Mouse (Mus musculus) heart, embryonic 10.5 days (tissue): ENCODE data around the gene Rdh14. TPM values are rescaled to one million over a fixed set of nuclear protein-coding genes. Genes with fewer than 3 reads are reported as not detected.

ENCODE experiments used
- DNase-seq: peaks from one replicate; pipeline ENCODE4 v3.0.0-alpha.2; 2017; ENCODE audit warnings: low spot score
- H3K27ac ChIP-seq: fragments of 300-500 bp; sonication (generic); 2 replicates; pipeline ENCODE4 v1.5.1; 2016; ENCODE audit warnings: mild to moderate bottlenecking
- H3K27me3 ChIP-seq: fragments of 300-500 bp; sonication (generic); 2 replicates; pipeline ENCODE4 v1.6.1; 2016; ENCODE audit warnings: mild to moderate bottlenecking; ENCODE audit not compliant: poor library complexity, insufficient read depth, severe bottlenecking
- H3K36me3 ChIP-seq: fragments of 300-500 bp; sonication (generic); 2 replicates; pipeline ENCODE4 v1.6.1; 2016; ENCODE audit warnings: mild to moderate bottlenecking, moderate library complexity
- H3K4me1 ChIP-seq: fragments of 300-500 bp; sonication (generic); 2 replicates; pipeline ENCODE4 v1.6.1; 2016; ENCODE audit warnings: mild to moderate bottlenecking
- H3K4me3 ChIP-seq: fragments of 300-500 bp; sonication (generic); 2 replicates; pipeline ENCODE4 v1.5.1; 2016; ENCODE audit warnings: mild to moderate bottlenecking, moderate library complexity
- H3K9me3 ChIP-seq: fragments of 300-500 bp; sonication (generic); 2 replicates; pipeline ENCODE4 v1.6.1; 2016; ENCODE audit warnings: mild to moderate bottlenecking, moderate library complexity
- WGBS: fragments of 180-500 bp; shearing (Covaris S2); methylation state at CpG from one replicate; pipeline ENCODE4 v1.1.7; 2016; 5-methylcytosine and 5-hydroxymethylcytosine counted together
- polyA plus RNA-seq: library from polyadenylated mRNA; unstranded; fragments of >200 nt; fragmentation: Nextera tagmentation; extraction: Ambion mirVana; gene quantifications from 2 replicates; pipeline ENCODE4 v1.2.1, GENCODE M21; 2016

Rdh14 gene
- 41.4 and 47.4 TPM in 2 replicates for polyA plus RNA-seq

- DNase-seq: peak; percentile 97
- Histone ChIP-seq H3K36me3 (peaks cover 9% of the 10 kb centered on the region), H3K9me3 (no peaks in the 10 kb centered on the region), H3K27me3 (no peaks in the 10 kb centered on the region), H3K4me3 (peak within 1 kb of the TSS; percentile 64), H3K27ac (peak within 1 kb of the TSS; percentile 98), H3K4me1 (0 out of 2 replicates have a peak, but pooled peaks cover 3% of the 10 kb centered on the region)
- under 1% methylated on average over 53 of the region's 53 CpGs for WGBS
These were observed at the start of gene Rdh14 for GRCm38 (mm10) chr12:10390671-10391441. Rdh14 (plus strand) TSS chr12:10390772.

GRCm38 (mm10) chr12:10350706-10351105 is 39.9 kb upstream of the Rdh14 start:
- H3K27me3 ChIP-seq: no peaks in the 10 kb centered on the region
- H3K27ac ChIP-seq: no peak overlapping the region
- H3K9me3 ChIP-seq: no peaks in the 10 kb centered on the region
- no peaks in the 10 kb centered on the region for H3K36me3 ChIP-seq
- H3K4me3 ChIP-seq: no peak overlapping the region
- DNase-seq: no peak
- 48% methylated on average over 3 of the region's 3 CpGs for WGBS
- no peaks in the 10 kb centered on the region for H3K4me1 ChIP-seq

- no peaks in the 10 kb centered on the region for H3K9me3 ChIP-seq
- DNase-seq: no peak
- no peak overlapping the region for H3K27ac ChIP-seq
- H3K36me3 ChIP-seq: no peaks in the 10 kb centered on the region
- no peaks in the 10 kb centered on the region for H3K27me3 ChIP-seq
- H3K4me1 ChIP-seq: no peaks in the 10 kb centered on the region
- WGBS: 67% methylated on average over 6 of the region's 6 CpGs
- no peak overlapping the region for H3K4me3 ChIP-seq
These were observed 32.8 kb upstream of the Rdh14 start for GRCm38 (mm10) chr12:10357756-10358155.

GRCm38 (mm10) chr12:10369673-10370072 is 20.9 kb upstream of the Rdh14 start, which contains the start of gene Nt5c1b:
Nt5c1b (plus strand) TSS chr12:10369973.
- WGBS: 77% methylated on average over 3 of the region's 3 CpGs
- no peak for DNase-seq
- H3K9me3 ChIP-seq: no peaks in the 10 kb centered on the region

GRCm38 (mm10) chr12:10400788-10401187 is 10.2 kb downstream of the Rdh14 start:
- WGBS: 81% methylated on average over 1 of the region's 1 CpGs
- Histone ChIP-seq H3K27me3 (no peaks in the 10 kb centered on the region), H3K4me3 (no peak overlapping the region), H3K27ac (no peak overlapping the region), H3K36me3 (no peaks in the 10 kb centered on the region), H3K9me3 (no peaks in the 10 kb centered on the region), H3K4me1 (no peaks in the 10 kb centered on the region)
- no peak for DNase-seq

More at GRCm38 (mm10) chr12:10369673-10370072, 20.9 kb upstream of the Rdh14 start, which contains the start of gene Nt5c1b:
- no peaks in the 10 kb centered on the region for H3K36me3 ChIP-seq
- no peaks in the 10 kb centered on the region for H3K4me1 ChIP-seq
- no peaks in the 10 kb centered on the region for H3K27me3 ChIP-seq
- no peak within 1 kb of the TSS for H3K4me3 ChIP-seq
- H3K27ac ChIP-seq: no peak within 1 kb of the TSS

- no peak for DNase-seq
- Histone ChIP-seq H3K27ac (no peak overlapping the region), H3K27me3 (no peaks in the 10 kb centered on the region), H3K4me3 (no peak overlapping the region), H3K9me3 (no peaks in the 10 kb centered on the region), H3K4me1 (no peaks in the 10 kb centered on the region), H3K36me3 (no peaks in the 10 kb centered on the region)
- WGBS: 63% methylated on average over 9 of the region's 9 CpGs
These were observed 12.0 kb downstream of the Rdh14 start for GRCm38 (mm10) chr12:10402421-10403115.

GRCm38 (mm10) chr12:10410511-10411179 is 20.1 kb downstream of the Rdh14 start:
- no peak for DNase-seq
- WGBS: 84% methylated on average over 3 of the region's 3 CpGs
- Histone ChIP-seq H3K27ac (no peak overlapping the region), H3K9me3 (no peaks in the 10 kb centered on the region), H3K36me3 (no peaks in the 10 kb centered on the region), H3K4me3 (no peak overlapping the region), H3K4me1 (peaks cover 7% of the 10 kb centered on the region; the same call in 1 of the 2 replicates), H3K27me3 (no peaks in the 10 kb centered on the region)

- Histone ChIP-seq H3K36me3 (no peaks in the 10 kb centered on the region), H3K27me3 (no peaks in the 10 kb centered on the region), H3K4me1 (peaks cover 7% of the 10 kb centered on the region; the same call in 1 of the 2 replicates), H3K4me3 (no peak overlapping the region), H3K9me3 (no peaks in the 10 kb centered on the region), H3K27ac (no peak overlapping the region)
- 91% methylated on average over 1 of the region's 1 CpGs for WGBS
- DNase-seq: no peak
These were observed 20.9 kb downstream of the Rdh14 start for GRCm38 (mm10) chr12:10411453-10411852.

- Histone ChIP-seq H3K27me3 (no peaks in the 10 kb centered on the region), H3K9me3 (no peaks in the 10 kb centered on the region), H3K27ac (no peak overlapping the region), H3K36me3 (no peaks in the 10 kb centered on the region), H3K4me1 (no peaks in the 10 kb centered on the region), H3K4me3 (no peak overlapping the region)
- no peak for DNase-seq
- 73% methylated on average over 3 of the region's 3 CpGs for WGBS
These were observed 31.8 kb downstream of the Rdh14 start for GRCm38 (mm10) chr12:10422347-10422746.

- no peaks in the 10 kb centered on the region for H3K9me3 ChIP-seq
- no peak overlapping the region for H3K27ac ChIP-seq
- WGBS: 74% methylated on average over 9 of the region's 9 CpGs
- H3K4me1 ChIP-seq: no peaks in the 10 kb centered on the region
- no peak for DNase-seq
- no peaks in the 10 kb centered on the region for H3K36me3 ChIP-seq
- no peak overlapping the region for H3K4me3 ChIP-seq
- no peaks in the 10 kb centered on the region for H3K27me3 ChIP-seq
These were observed 35.7 kb downstream of the Rdh14 start for GRCm38 (mm10) chr12:10425982-10426863.

- DNase-seq: no peak
- H3K27ac ChIP-seq: no peak overlapping the region
- H3K36me3 ChIP-seq: no peaks in the 10 kb centered on the region
- H3K4me3 ChIP-seq: no peak overlapping the region
- no peaks in the 10 kb centered on the region for H3K27me3 ChIP-seq
- WGBS: 82% methylated on average over 1 of the region's 1 CpGs
- no peaks in the 10 kb centered on the region for H3K4me1 ChIP-seq
- no peaks in the 10 kb centered on the region for H3K9me3 ChIP-seq
These were observed 40.4 kb downstream of the Rdh14 start for GRCm38 (mm10) chr12:10430999-10431398.
